Mouse (Mus musculus) olfactory bulb, adult 2 months (tissue): ENCODE results near the gene Gm28048. TPM values are rescaled to one million over a fixed set of nuclear protein-coding genes. Genes with fewer than 3 reads are reported as not detected.

Source experiments
- H3K27ac ChIP-seq: fragments of 200-500 bp; 2 replicates; pipeline ENCODE4 v1.5.1; 2012; ENCODE audit warnings: low read depth, low read length; ENCODE audit not compliant: insufficient read depth
- H3K4me1 ChIP-seq: fragments of 200-500 bp; 2 replicates; pipeline ENCODE4 v1.6.1; 2012; ENCODE audit warnings: low read length; ENCODE audit not compliant: control insufficient read depth, insufficient read depth
- H3K4me3 ChIP-seq: fragments of 200-500 bp; 2 replicates; pipeline ENCODE4 v1.5.1; 2012; ENCODE audit warnings: mild to moderate bottlenecking, low read depth, low read length, moderate library complexity; ENCODE audit not compliant: insufficient read depth
- CTCF ChIP-seq: fragments of 200-500 bp; IDR thresholded peaks from 2 replicates; pipeline ENCODE4 v1.5.1; 2012; ENCODE audit warnings: low read depth, mild to moderate bottlenecking, low read length, moderate library complexity; ENCODE audit not compliant: insufficient read depth
- POLR2A ChIP-seq: fragments of 200-500 bp; IDR thresholded peaks from 2 replicates; pipeline ENCODE4 v1.6.1; 2012; ENCODE audit warnings: mild to moderate bottlenecking, low read depth, low read length, moderate library complexity; ENCODE audit not compliant: insufficient read depth
- WGBS: fragments of 180-500 bp; shearing (Covaris S2); methylation state at CpG from one replicate; pipeline ENCODE4 v1.1.7; 2018; 5-methylcytosine and 5-hydroxymethylcytosine counted together
- polyA plus RNA-seq: library from polyadenylated mRNA; stranded (reverse); fragments of >200 nt; gene quantifications from 2 replicates; pipeline ENCODE4 v1.2.4, GENCODE M21; 2012; ENCODE audit warnings: low replicate concordance; ENCODE audit not compliant: missing spikeins, insufficient read depth, insufficient read length

Gm28048 gene
- polyA plus RNA-seq, 1 experiment = not detected

GRCm38 (mm10) chr11:22857106-22857704 is 124.7 kb downstream of the Gm28048 start:
- Histone ChIP-seq H3K27ac (no peak overlapping the region), H3K4me3 (no peak overlapping the region), H3K4me1 (peaks cover 19% of the 10 kb centered on the region)
- TF ChIP-seq CTCF (no peak), POLR2A (no peak)
- WGBS = 77% methylated on average over 5 of the region's 5 CpGs

GRCm38 (mm10) chr11:22856371-22856965 is 125.4 kb downstream of the Gm28048 start:
- no peak overlapping the region for H3K4me3 ChIP-seq
- 82% methylated on average over 3 of the region's 3 CpGs for WGBS
- no peak for TF ChIP-seq POLR2A
- TF ChIP-seq CTCF = no peak
- H3K27ac ChIP-seq = no peak overlapping the region
- peaks cover 19% of the 10 kb centered on the region for H3K4me1 ChIP-seq

- 95% methylated on average over 4 of the region's 4 CpGs for WGBS
- TF ChIP-seq CTCF (no peak), POLR2A (no peak)
- H3K4me3 ChIP-seq = no peak overlapping the region
- peaks cover 13% of the 10 kb centered on the region for H3K4me1 ChIP-seq
- H3K27ac ChIP-seq = no peak overlapping the region
Observed at GRCm38 (mm10) chr11:22854571-22854970, 127.3 kb downstream of the Gm28048 start.

GRCm38 (mm10) chr11:22853477-22854157 is 128.3 kb downstream of the Gm28048 start:
- Histone ChIP-seq H3K4me1 (peaks cover 8% of the 10 kb centered on the region), H3K4me3 (no peak overlapping the region), H3K27ac (no peak overlapping the region)
- WGBS = 71% methylated on average over 2 of the region's 2 CpGs
- no peak for TF ChIP-seq CTCF
- no peak for TF ChIP-seq POLR2A

- H3K4me3 ChIP-seq = no peak overlapping the region
- WGBS = 87% methylated on average over 1 of the region's 1 CpGs
- no peak overlapping the region for H3K27ac ChIP-seq
- peaks cover 7% of the 10 kb centered on the region; the same call in 1 of the 2 replicates for H3K4me1 ChIP-seq
- TF ChIP-seq CTCF (no peak), POLR2A (no peak)
Observed at GRCm38 (mm10) chr11:22852510-22852909, 129.4 kb downstream of the Gm28048 start.

GRCm38 (mm10) chr11:22851416-22851815 is 130.5 kb downstream of the Gm28048 start:
- TF ChIP-seq POLR2A (no peak), CTCF (no peak)

GRCm38 (mm10) chr11:22850077-22850476 is 131.8 kb downstream of the Gm28048 start:
- H3K27ac ChIP-seq = no peak overlapping the region
- 79% methylated on average over 4 of the region's 4 CpGs for WGBS
- H3K4me1 ChIP-seq = peaks cover 12% of the 10 kb centered on the region; the same call in 1 of the 2 replicates
- TF ChIP-seq POLR2A = no peak
- TF ChIP-seq CTCF = no peak
- H3K4me3 ChIP-seq = no peak overlapping the region

More at GRCm38 (mm10) chr11:22851416-22851815, 130.5 kb downstream of the Gm28048 start:
- Histone ChIP-seq H3K27ac (no peak overlapping the region), H3K4me1 (peaks cover 9% of the 10 kb centered on the region; the same call in 1 of the 2 replicates), H3K4me3 (no peak overlapping the region)
- WGBS = 51% methylated on average over 4 of the region's 4 CpGs

GRCm38 (mm10) chr11:22848649-22849195 is 133.2 kb downstream of the Gm28048 start:
- Histone ChIP-seq H3K4me3 (no peak overlapping the region), H3K4me1 (peaks cover 12% of the 10 kb centered on the region), H3K27ac (no peak overlapping the region)
- TF ChIP-seq POLR2A (no peak), CTCF (no peak)
- 93% methylated on average over 5 of the region's 5 CpGs for WGBS
